Mouse (Mus musculus) thymus, adult 2 months (tissue): ENCODE results near the gene C1qtnf6. TPM values are rescaled to one million over a fixed set of nuclear protein-coding genes. Genes with fewer than 3 reads are reported as not detected.

Source experiments
- DNase-seq: peaks from one replicate; pipeline ENCODE4 v3.0.0; 2021
- H3K27ac ChIP-seq: fragments of 200-500 bp; 2 replicates; pipeline ENCODE4 v1.5.1; 2012; ENCODE audit warnings: low read length, control low read depth; ENCODE audit not compliant: control insufficient read depth, insufficient read depth
- H3K27me3 ChIP-seq: fragments of 200-500 bp; 2 replicates; pipeline ENCODE4 v1.6.1; 2012; ENCODE audit warnings: mild to moderate bottlenecking, low read length, moderate library complexity, mixed read lengths; ENCODE audit not compliant: control insufficient read depth, insufficient read depth
- H3K36me3 ChIP-seq: fragments of 200-500 bp; 2 replicates; pipeline ENCODE4 v1.6.1; 2012; ENCODE audit warnings: mild to moderate bottlenecking, low read length, moderate library complexity; ENCODE audit not compliant: control insufficient read depth, insufficient read depth
- H3K4me1 ChIP-seq: fragments of 200-500 bp; replicated peaks from 2 replicates; pipeline ENCODE4 v1.6.1; 2012; ENCODE audit warnings: low read length; ENCODE audit not compliant: control insufficient read depth, insufficient read depth
- H3K4me3 ChIP-seq: fragments of 200-500 bp; 2 replicates; pipeline ENCODE4 v1.5.1; 2012; ENCODE audit warnings: mild to moderate bottlenecking, low read length, control low read depth, moderate library complexity; ENCODE audit not compliant: control insufficient read depth, insufficient read depth
- CTCF ChIP-seq: fragments of 200-500 bp; IDR thresholded peaks from 2 replicates; pipeline ENCODE4 v1.5.1; 2012; ENCODE audit warnings: mild to moderate bottlenecking, control low read depth, low read length, moderate library complexity, borderline replicate concordance; ENCODE audit not compliant: control insufficient read depth, poor library complexity, insufficient read depth; ENCODE audit errors: extremely low read depth
- POLR2A ChIP-seq: fragments of 200-500 bp; IDR thresholded peaks from 2 replicates; pipeline ENCODE4 v1.6.1; 2012; ENCODE audit warnings: mild to moderate bottlenecking, low read length, control low read depth, moderate library complexity; ENCODE audit not compliant: control insufficient read depth, poor library complexity, insufficient read depth; ENCODE audit errors: extremely low read depth
- WGBS: fragments of 180-500 bp; shearing (Covaris S2); methylation state at CpG from one replicate; pipeline ENCODE4 v1.1.7; 2018; 5-methylcytosine and 5-hydroxymethylcytosine counted together
- polyA plus RNA-seq: library from polyadenylated mRNA; depleted of rRNA; stranded (reverse); fragments of >200 nt; gene quantifications from 2 replicates; pipeline ENCODE4 v1.2.3, GENCODE M21; 2012

The C1qtnf6 gene
- polyA plus RNA-seq, 1 experiment: 12.5 TPM

DNA sequence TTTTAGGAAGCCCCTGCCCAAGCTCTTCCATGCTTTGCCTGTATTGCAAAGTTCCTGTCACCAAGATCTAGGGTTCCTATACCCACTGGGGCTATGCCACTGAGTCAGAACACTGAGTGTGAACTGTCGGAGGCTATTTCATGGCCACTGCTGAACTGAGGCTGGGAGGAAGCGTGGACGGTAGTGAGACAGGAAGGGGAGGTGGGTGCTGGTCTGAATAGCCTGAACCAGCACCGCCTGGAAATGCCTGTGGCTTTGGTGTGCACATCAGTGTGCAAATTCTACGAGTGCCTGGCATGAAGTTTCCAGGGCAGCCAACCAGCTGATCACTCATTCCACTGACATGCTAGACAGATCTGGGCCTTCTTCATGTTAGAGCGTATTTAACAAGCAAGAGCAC, 9.3 kb downstream of the C1qtnf6 start:
- TF ChIP-seq POLR2A (no peak), CTCF (no peak)
- no peaks in the 10 kb centered on the region for H3K36me3 ChIP-seq
- H3K4me1 ChIP-seq: peaks cover 13% of the 10 kb centered on the region
- no peak for DNase-seq
- WGBS: 58% methylated on average over 6 of the region's 6 CpGs
- H3K4me3 ChIP-seq: no peak overlapping the region
- no peak overlapping the region for H3K27ac ChIP-seq
- H3K27me3 ChIP-seq: no peaks in the 10 kb centered on the region

DNA sequence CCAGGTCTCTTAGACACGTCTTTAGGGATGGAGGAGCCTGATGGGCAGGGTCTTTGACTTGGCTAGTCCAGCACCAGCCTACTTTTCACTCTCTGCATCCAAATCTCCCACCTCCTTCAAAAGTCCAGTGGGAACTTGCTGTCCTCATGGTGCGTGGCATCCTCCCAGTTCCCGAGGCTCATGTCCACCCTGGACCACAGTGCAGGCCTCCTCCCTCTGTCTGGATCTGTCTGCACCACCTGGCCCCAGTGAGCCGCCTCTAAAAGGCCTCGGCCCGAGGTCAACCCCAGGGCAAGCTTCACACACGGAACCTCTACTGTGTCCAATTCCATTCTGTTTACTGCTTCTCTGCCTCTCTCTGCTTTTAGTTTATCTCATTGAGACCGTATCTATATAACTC, 9.9 kb downstream of the C1qtnf6 start:
- WGBS: 92% methylated on average over 8 of the region's 8 CpGs
- no peaks in the 10 kb centered on the region for H3K27me3 ChIP-seq
- H3K36me3 ChIP-seq: no peaks in the 10 kb centered on the region
- H3K4me1 ChIP-seq: peaks cover 15% of the 10 kb centered on the region
- no peak overlapping the region for H3K4me3 ChIP-seq
- no peak for DNase-seq
- H3K27ac ChIP-seq: no peak overlapping the region
- TF ChIP-seq CTCF: no peak
- TF ChIP-seq POLR2A: no peak

DNA sequence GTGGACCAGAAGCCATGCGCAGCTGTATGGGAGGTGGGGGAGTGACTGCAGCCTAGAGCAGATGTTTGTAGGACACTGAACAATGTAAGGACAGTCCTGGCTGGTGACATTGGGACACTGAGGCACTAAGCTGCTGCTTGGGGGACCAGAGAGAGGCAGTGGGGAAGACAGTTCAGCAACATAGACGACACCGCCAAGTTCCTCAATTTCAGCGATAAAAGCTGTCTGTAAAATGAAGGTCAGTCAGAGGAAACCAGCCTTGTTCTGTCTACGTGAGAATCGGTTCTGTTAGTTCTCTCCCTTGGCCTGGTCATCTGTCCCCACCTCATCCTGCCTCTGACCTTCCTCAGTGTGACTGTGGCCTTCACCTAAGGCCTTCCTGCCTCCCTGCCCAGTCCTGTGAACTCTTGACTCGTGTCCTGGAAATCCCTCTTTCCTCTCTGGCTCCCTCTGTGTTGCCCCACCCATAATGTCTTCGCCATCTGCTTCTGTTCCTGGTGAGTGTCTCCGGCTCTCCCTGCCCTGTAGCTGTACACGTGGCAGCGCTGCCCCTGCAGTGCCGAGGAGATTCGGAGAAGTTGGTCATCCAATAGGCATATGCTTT, 11.0 kb downstream of the C1qtnf6 start:
- no peak overlapping the region for H3K4me3 ChIP-seq
- peaks cover 15% of the 10 kb centered on the region for H3K4me1 ChIP-seq
- no peaks in the 10 kb centered on the region for H3K36me3 ChIP-seq
- H3K27ac ChIP-seq: no peak overlapping the region
- TF ChIP-seq CTCF (no peak), POLR2A (no peak)
- DNase-seq: no peak
- H3K27me3 ChIP-seq: no peaks in the 10 kb centered on the region
- 72% methylated on average over 13 of the region's 13 CpGs for WGBS

DNA sequence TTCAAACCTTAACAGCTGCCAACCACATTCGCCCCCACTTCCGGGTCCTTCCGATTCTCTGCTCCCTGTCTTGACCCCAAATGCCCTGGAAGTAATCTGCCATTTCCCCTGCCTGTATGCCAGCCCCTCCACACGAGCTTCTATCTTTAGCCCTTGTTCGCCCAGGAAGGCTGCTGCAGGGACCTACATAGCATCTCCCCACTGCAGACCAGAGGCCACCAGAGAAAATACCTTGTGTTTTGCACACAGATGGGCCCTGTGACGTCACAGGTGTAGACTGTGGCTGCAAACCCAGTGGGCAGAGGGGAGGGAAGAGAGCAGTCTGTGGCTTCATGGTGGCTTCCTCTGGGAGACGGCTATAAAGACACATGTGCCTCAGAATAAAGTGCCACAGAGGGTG, 13.0 kb downstream of the C1qtnf6 start:
- H3K36me3 ChIP-seq: no peaks in the 10 kb centered on the region
- DNase-seq: peak; percentile 56
- H3K27ac ChIP-seq: peak overlapping the region; percentile 9; the same call in 1 of the 2 replicates
- H3K4me1 ChIP-seq: peaks cover 17% of the 10 kb centered on the region
- TF ChIP-seq POLR2A (no peak), CTCF (no peak)
- H3K27me3 ChIP-seq: no peaks in the 10 kb centered on the region
- no peak overlapping the region for H3K4me3 ChIP-seq
- 11% methylated on average over 7 of the region's 7 CpGs for whole genome bisulfite sequencing

DNA sequence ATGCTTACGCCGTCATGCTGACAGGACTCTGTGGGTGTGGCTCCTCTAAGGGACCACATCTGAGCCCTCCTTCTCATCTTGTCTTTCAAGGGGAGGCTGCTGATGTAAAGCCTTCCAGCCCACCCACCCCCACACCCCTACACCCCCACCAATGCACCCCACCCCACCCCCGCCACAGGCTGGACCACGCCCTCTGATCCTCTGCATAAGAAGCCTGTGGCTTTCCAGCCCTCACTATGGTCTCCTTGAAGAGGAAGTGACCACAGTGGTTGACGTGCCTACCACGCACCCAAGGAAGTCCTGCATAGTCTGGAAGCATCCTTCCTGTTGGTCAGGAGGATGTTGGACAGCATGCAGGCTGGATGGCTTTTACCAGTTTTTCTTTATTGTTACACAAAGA, 15.5 kb downstream of the C1qtnf6 start:
- no peak overlapping the region for H3K27ac ChIP-seq
- H3K4me3 ChIP-seq: no peak overlapping the region
- WGBS: 59% methylated on average over 6 of the region's 6 CpGs
- H3K27me3 ChIP-seq: no peaks in the 10 kb centered on the region
- no peak for TF ChIP-seq POLR2A
- TF ChIP-seq CTCF: no peak
- peaks cover 31% of the 10 kb centered on the region for H3K4me1 ChIP-seq
- no peaks in the 10 kb centered on the region for H3K36me3 ChIP-seq
- DNase-seq: no peak

DNA sequence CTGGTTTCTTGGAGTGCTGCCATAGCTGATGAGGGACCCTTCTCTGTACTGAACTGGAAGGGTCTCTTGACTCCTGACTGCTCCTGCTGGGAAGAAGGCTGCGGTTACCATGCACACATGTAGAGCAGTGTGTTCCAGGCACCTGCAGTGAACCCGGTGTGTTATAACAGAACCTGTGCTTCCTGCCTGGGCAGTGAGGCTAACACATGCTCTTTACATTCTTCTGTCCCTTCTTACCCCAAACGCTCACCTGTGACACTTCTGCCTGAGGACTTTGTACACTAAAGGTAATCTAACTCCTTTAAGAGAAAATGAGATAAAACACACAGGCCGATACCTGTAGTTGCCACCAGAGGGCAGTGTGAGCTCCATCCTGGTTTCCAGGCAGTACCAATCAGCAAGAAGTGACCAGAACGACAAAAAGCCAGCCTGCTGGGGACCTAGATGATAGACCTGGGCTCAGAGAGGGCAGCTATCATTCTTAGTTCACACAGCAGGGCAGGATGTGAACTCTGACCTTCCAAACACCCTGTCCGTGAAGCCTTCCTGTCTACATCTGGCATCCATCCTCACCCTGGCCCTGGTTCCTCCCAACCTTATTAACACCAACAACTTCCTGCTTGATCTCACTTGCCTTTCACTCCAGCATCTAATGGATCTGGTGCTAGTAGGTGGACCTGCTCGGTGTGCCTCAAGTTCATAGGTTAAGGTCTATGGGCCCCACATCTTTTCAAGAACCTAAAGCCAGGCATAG, 16.6 kb downstream of the C1qtnf6 start:
- H3K4me3 ChIP-seq: no peak overlapping the region
- 37% methylated on average over 7 of the region's 7 CpGs for WGBS
- peaks cover 43% of the 10 kb centered on the region for H3K4me1 ChIP-seq
- no peak overlapping the region for H3K27ac ChIP-seq
- TF ChIP-seq POLR2A: no peak
- peak; percentile 64; the same call in 1 of the 2 replicates for TF ChIP-seq CTCF
- DNase-seq: peak; percentile 75
- H3K36me3 ChIP-seq: no peaks in the 10 kb centered on the region
- H3K27me3 ChIP-seq: no peaks in the 10 kb centered on the region
